Mouse (Mus musculus) embryonic facial prominence, embryonic 13.5 days (tissue): ENCODE data around the gene Ccdc13. TPM values are rescaled to one million over a fixed set of nuclear protein-coding genes. Genes with fewer than 3 reads are reported as not detected.

ENCODE experiments used
- ATAC-seq: fragments of 200-750 bp; cut with Nextera tagmentation; 2 replicates; pipeline ENCODE4 v1.8.0; 2017; ENCODE audit warnings: low read depth; ENCODE audit not compliant: insufficient number of reproducible peaks, insufficient read depth, low FRiP score, low TSS enrichment
- H3K27ac ChIP-seq: fragments of 300-500 bp; sonication (generic); 2 replicates; pipeline ENCODE4 v1.5.1; 2015; ENCODE audit warnings: moderate library complexity, mild to moderate bottlenecking, inconsistent platforms
- H3K27me3 ChIP-seq: fragments of 300-500 bp; sonication (generic); 2 replicates; pipeline ENCODE4 v1.6.1; 2015; ENCODE audit warnings: mild to moderate bottlenecking, inconsistent platforms
- H3K36me3 ChIP-seq: fragments of 300-500 bp; sonication (generic); 2 replicates; pipeline ENCODE4 v1.6.1; 2015; ENCODE audit warnings: mild to moderate bottlenecking, inconsistent platforms
- H3K4me1 ChIP-seq: fragments of 300-500 bp; sonication (generic); 2 replicates; pipeline ENCODE4 v1.6.1; 2015; ENCODE audit warnings: inconsistent platforms
- H3K4me2 ChIP-seq: fragments of 300-500 bp; sonication (generic); 2 replicates; pipeline ENCODE4 v1.6.1; 2015; ENCODE audit warnings: moderate library complexity, mild to moderate bottlenecking, inconsistent platforms
- H3K4me3 ChIP-seq: fragments of 300-500 bp; sonication (generic); 2 replicates; pipeline ENCODE4 v1.5.1; 2015; ENCODE audit warnings: mild to moderate bottlenecking, inconsistent platforms
- H3K9ac ChIP-seq: fragments of 300-500 bp; sonication (generic); 2 replicates; pipeline ENCODE4 v1.6.1; 2015; ENCODE audit warnings: mild to moderate bottlenecking, inconsistent platforms
- H3K9me3 ChIP-seq: fragments of 300-500 bp; sonication (generic); 2 replicates; pipeline ENCODE4 v1.6.1; 2016; ENCODE audit warnings: inconsistent platforms
- WGBS: fragments of 180-500 bp; shearing (Covaris S2); methylation state at CpG from one replicate; pipeline ENCODE4 v1.1.7; 2015; ENCODE audit warnings: mixed read lengths; 5-methylcytosine and 5-hydroxymethylcytosine counted together
- polyA plus RNA-seq: library from polyadenylated mRNA; unstranded; fragments of >200 nt; fragmentation: Nextera tagmentation; extraction: Ambion mirVana; gene quantifications from 2 replicates; pipeline ENCODE4 v1.2.1, GENCODE M21; 2015

The Ccdc13 gene
- polyA plus RNA-seq, 1 experiment from 2014 or later: 1.0 TPM

DNA sequence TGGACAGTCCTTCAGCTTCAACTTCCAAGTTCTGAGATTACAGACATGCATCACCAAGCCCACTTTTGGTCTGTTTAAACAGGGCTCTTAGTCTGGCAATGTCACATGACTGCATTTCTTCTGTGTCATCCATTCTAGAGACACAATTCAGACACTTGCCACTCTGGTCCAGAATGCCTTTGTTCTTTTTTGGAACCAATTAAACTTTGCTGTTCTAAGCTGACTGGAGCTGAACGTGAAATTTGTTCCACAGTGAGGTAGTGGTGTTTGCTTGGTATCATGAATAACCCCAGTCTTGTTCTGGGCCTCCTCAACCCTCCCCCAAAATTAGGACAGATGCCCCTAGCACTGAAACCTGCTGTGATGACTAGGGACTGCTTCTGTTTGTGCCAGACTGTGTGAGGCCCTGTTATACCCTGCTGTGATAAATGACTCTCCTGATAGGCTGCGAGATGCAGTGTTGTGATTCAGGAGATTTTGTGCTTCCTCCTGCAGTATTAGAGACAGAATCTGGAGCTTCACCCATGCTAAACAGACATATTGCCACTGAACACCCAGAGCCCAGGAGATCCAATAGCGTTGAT lies 26.3 kb upstream of the Ccdc13 start:
- Histone ChIP-seq H3K4me1 (no peaks in the 10 kb centered on the region), H3K4me3 (no peak overlapping the region), H3K27ac (no peak overlapping the region), H3K4me2 (no peak overlapping the region), H3K27me3 (no peaks in the 10 kb centered on the region), H3K36me3 (no peaks in the 10 kb centered on the region), H3K9ac (no peak overlapping the region), H3K9me3 (no peaks in the 10 kb centered on the region)
- ATAC-seq: no peak
- WGBS: 43% methylated on average over 3 of the region's 3 CpGs

DNA sequence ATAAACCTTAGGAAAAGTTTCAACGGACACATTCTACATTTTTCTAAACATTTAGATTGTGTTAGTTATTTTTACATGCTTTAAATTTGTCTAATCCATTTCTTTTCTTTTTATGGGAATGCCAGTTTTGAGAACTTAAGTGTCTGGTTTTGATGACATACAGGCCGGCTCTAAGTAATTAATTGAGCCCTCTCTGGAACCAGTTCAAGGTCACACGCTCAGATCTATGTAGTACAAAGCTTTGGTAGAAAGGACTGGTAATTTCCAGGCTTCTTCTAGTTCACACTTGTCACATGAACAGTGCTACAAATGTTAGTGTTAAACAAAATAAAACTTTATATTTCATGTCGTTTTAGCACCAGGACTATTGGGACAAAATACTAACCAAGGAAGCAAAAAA lies 25.6 kb upstream of the Ccdc13 start:
- WGBS: 60% methylated on average over 4 of the region's 4 CpGs
- no peak for ATAC-seq

DNA sequence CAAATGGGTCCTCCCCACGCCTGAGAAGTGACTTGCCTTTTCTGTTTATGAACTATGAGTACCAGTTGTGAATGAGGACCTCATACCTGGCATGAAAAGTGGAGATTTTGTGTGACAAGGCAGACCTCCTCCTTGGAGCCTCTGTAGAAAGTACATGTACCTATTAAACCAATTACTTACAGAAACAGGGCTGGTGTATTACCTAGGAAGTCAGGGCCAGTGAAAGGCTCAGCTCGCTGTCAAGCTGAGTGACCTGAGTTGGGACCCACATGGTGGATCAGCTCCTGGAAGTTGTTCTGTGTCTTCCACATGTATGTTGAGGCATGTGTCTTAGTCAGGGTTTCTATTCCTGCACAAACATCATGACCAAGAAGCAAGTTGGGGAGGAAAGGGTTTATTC lies 21.7 kb upstream of the Ccdc13 start:
- no peak overlapping the region for H3K27ac ChIP-seq
- no peaks in the 10 kb centered on the region for H3K36me3 ChIP-seq
- H3K9ac ChIP-seq: no peak overlapping the region
- H3K4me1 ChIP-seq: peaks cover 12% of the 10 kb centered on the region
- no peak overlapping the region for H3K4me3 ChIP-seq
- no peak for ATAC-seq
- H3K27me3 ChIP-seq: no peaks in the 10 kb centered on the region
- H3K4me2 ChIP-seq: no peak overlapping the region
- WGBS: 84% methylated on average over 2 of the region's 2 CpGs
- H3K9me3 ChIP-seq: no peaks in the 10 kb centered on the region

More for the DNA sequence above, 25.6 kb upstream of the Ccdc13 start:
- H3K27ac ChIP-seq: no peak overlapping the region
- no peak overlapping the region for H3K4me2 ChIP-seq
- no peaks in the 10 kb centered on the region for H3K27me3 ChIP-seq
- no peak overlapping the region for H3K9ac ChIP-seq
- no peaks in the 10 kb centered on the region for H3K36me3 ChIP-seq
- H3K4me1 ChIP-seq: no peaks in the 10 kb centered on the region
- H3K9me3 ChIP-seq: no peaks in the 10 kb centered on the region
- no peak overlapping the region for H3K4me3 ChIP-seq

DNA sequence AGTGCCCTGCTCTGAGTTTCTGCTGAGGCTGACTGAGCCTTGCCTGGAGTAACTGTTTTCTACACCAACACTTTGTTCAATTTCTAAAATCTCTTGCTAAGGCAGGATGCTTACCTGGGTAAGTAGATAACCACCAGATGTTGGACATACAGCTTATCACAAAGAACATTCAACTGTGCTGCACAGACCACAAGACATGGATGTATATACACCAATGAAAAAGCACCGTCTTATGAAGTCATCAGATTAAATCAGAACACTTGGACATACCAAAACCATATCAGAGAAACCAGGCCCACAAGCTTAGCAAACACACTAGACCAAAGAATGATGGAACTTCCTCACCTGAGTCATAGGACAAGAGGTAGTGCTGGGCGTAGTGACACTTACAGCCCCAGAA lies 20.1 kb upstream of the Ccdc13 start:
- H3K4me1 ChIP-seq: peaks cover 12% of the 10 kb centered on the region
- H3K9ac ChIP-seq: no peak overlapping the region
- no peak for ATAC-seq
- no peak overlapping the region for H3K4me2 ChIP-seq
- H3K27me3 ChIP-seq: no peaks in the 10 kb centered on the region
- no peaks in the 10 kb centered on the region for H3K9me3 ChIP-seq
- no peak overlapping the region for H3K4me3 ChIP-seq
- H3K36me3 ChIP-seq: 0 out of 2 replicates have a peak, but pooled peaks cover 4% of the 10 kb centered on the region
- WGBS: 93% methylated on average over 2 of the region's 2 CpGs
- no peak overlapping the region for H3K27ac ChIP-seq

DNA sequence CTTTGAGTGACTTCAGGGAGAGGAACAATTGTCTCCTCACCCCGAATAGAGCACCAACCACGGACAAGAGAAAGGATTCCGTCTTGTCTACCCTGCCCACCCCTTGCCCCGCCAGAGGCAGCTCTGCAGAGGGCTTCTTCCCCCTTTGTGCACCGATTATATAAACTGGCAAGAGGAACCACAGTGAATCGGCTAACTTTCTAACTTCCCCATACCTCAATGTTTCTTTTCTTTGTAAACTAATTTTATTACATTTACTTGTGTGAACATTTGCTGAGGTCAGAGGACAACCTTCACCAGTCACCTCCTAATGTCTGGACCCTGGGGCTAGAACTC lies 18.9 kb upstream of the Ccdc13 start, which contains the start of gene Higd1a:
Gene Higd1a, minus strand, starts transcription at position 210 of the 336 bp plus-strand sequence.
- 15% methylated on average over 6 of the region's 6 CpGs for WGBS

DNA sequence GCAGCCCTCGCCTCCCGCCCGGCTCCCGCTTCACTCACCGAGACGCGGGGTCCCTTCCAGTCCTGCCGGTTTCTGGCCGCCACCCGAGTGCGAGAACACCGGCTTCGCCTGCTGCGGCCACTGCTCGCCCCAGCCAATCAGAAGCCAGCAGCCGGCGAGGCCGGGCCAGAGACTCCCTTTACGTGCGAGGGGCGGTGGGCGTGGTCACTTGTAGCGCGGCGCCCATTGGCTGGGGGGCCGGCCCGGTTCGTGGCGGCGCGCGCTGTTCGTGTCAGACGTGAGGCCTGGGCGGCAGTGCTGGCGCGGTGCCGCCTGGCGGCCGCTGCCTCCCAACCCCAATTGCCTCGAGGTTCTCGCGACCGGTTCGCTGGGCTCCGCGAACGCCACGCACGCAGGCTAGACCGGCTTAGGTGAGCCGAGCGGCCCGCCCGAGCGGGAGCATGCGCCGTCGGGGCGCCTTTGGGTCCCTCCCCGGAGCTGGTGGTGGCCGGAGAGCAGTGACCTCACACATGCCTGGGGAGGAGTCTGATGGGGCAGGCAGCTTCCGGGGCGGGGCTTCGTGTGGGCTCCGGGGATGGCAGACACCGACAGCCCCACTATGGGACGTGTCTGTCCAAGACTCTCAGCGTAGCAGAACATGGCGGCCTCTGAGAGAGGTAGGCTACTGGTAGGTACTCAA lies 18.4 kb upstream of the Ccdc13 start:
- Histone ChIP-seq H3K9ac (peak overlapping the region; percentile 90), H3K4me1 (peaks cover 12% of the 10 kb centered on the region), H3K4me2 (peak overlapping the region; percentile 89), H3K27me3 (no peaks in the 10 kb centered on the region), H3K36me3 (0 out of 2 replicates have a peak, but pooled peaks cover 4% of the 10 kb centered on the region), H3K9me3 (no peaks in the 10 kb centered on the region), H3K4me3 (peak overlapping the region; percentile 89), H3K27ac (peak overlapping the region; percentile 96)
- peak; percentile 98 for ATAC-seq
- WGBS: under 1% methylated on average over 70 of the region's 70 CpGs

More for the DNA sequence above, 18.9 kb upstream of the Ccdc13 start, which contains the start of gene Higd1a:
- peak within 1 kb of the TSS; percentile 89 for H3K4me3 ChIP-seq
- H3K4me1 ChIP-seq: peaks cover 12% of the 10 kb centered on the region
- 0 out of 2 replicates have a peak, but pooled peaks cover 4% of the 10 kb centered on the region for H3K36me3 ChIP-seq
- H3K9ac ChIP-seq: peak within 1 kb of the TSS; percentile 90
- H3K27ac ChIP-seq: peak within 1 kb of the TSS; percentile 96
- no peak for ATAC-seq
- H3K27me3 ChIP-seq: no peaks in the 10 kb centered on the region
- peak within 1 kb of the TSS; percentile 89 for H3K4me2 ChIP-seq
- H3K9me3 ChIP-seq: no peaks in the 10 kb centered on the region

DNA sequence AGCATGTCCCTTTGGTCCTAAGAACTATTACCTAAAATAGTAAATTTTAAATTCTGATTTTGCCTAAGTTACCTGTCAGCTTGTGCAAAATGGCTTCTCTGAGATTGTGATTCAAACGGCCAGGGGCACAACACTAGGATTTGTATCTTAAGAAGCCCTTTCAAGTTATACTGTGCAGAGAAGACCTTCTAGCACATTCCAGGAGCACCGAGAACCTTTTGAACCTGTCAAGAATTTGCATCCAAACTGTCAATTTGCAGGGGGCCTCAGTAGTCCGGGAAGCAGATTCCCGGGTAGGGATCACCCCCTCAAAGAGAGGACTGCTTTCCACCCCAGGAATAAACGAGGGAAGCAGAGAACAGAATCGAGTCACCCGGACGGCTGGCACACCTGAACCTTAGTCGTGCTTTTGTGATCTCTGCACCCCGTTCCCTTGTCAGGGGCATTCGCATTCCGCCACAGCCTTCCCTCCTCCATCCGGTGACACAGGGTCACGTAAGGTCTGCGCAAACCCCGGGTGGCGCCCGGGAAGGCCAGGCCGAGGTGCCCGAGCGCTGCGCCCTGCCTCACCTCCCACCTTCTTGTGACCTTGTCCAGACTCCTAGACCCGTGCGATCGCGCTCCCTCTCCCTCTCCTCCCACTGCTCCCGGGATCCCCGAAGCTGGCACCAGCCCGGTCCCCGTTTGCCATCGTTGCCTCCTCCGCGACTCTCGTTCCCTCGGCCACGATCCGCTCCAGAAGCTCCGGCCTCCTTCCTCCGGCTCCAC lies 17.6 kb upstream of the Ccdc13 start:
- Histone ChIP-seq H3K36me3 (peaks cover 7% of the 10 kb centered on the region), H3K9ac (peak overlapping the region; percentile 90), H3K4me3 (peak overlapping the region; percentile 89), H3K27me3 (no peaks in the 10 kb centered on the region), H3K4me1 (peaks cover 12% of the 10 kb centered on the region), H3K9me3 (no peaks in the 10 kb centered on the region), H3K27ac (peak overlapping the region; percentile 96), H3K4me2 (peak overlapping the region; percentile 89)
- 1% methylated on average over 39 of the region's 39 CpGs for WGBS
- ATAC-seq: no peak

DNA sequence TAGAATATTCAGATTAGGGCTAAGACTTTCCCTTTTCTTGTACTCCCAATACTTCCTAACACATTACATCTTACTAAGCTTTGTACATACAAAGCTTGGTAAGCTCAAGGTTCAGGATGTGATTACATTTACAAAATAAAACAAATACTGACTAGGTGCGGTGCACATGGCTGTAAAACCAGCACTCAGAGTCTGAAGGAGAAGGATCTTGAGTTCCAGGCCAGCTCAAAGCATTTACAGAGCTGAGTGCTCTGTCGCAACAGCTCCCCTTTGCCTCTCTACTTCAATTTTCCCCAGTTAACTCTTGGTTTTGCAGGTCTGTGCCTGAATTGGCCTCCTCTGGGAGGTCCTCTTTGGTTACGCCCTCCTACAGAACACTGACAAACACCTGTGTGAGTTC lies 15.0 kb upstream of the Ccdc13 start:
- ATAC-seq: no peak
- WGBS: 86% methylated on average over 3 of the region's 3 CpGs
- Histone ChIP-seq H3K4me2 (no peak overlapping the region), H3K27me3 (no peaks in the 10 kb centered on the region), H3K4me3 (no peak overlapping the region), H3K4me1 (peaks cover 12% of the 10 kb centered on the region), H3K27ac (no peak overlapping the region), H3K36me3 (peaks cover 29% of the 10 kb centered on the region), H3K9ac (no peak overlapping the region), H3K9me3 (no peaks in the 10 kb centered on the region)

DNA sequence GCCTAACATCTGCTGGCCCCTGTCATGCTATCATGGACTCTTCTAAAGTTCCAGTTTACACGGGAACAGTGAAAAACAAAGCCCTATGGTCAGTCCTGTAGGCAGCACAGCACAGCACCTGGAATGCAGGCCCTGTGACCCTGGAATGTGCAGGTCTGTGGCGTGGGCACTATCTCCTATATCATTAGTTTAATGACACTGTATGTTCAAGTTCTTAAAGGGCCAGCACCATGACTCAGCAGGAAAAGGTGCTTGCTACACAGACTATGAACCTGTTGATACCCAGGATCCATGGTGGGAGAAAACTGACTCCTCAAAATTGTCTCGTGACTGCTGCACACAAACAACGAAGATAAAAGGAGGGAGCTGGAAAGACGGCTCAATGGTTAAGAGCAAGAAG lies 8.6 kb upstream of the Ccdc13 start:
- no peaks in the 10 kb centered on the region for H3K4me1 ChIP-seq
- 73% methylated on average over 5 of the region's 5 CpGs for WGBS
- peaks cover 46% of the 10 kb centered on the region for H3K36me3 ChIP-seq
- no peaks in the 10 kb centered on the region for H3K9me3 ChIP-seq
- H3K27me3 ChIP-seq: no peaks in the 10 kb centered on the region
- H3K9ac ChIP-seq: no peak overlapping the region
- H3K4me3 ChIP-seq: no peak overlapping the region
- ATAC-seq: no peak
- H3K27ac ChIP-seq: no peak overlapping the region
- H3K4me2 ChIP-seq: no peak overlapping the region

- H3K36me3 ChIP-seq: peaks cover 46% of the 10 kb centered on the region
- H3K4me2 ChIP-seq: no peak overlapping the region
- H3K9ac ChIP-seq: no peak overlapping the region
- ATAC-seq: no peak
- no peak overlapping the region for H3K4me3 ChIP-seq
- WGBS: 94% methylated on average over 4 of the region's 4 CpGs
- H3K4me1 ChIP-seq: no peaks in the 10 kb centered on the region
- H3K27me3 ChIP-seq: no peaks in the 10 kb centered on the region
- H3K9me3 ChIP-seq: no peaks in the 10 kb centered on the region
- no peak overlapping the region for H3K27ac ChIP-seq
These were observed 7.9 kb upstream of the Ccdc13 start for GRCm38 (mm10) chr9:121847138-121847537.

DNA sequence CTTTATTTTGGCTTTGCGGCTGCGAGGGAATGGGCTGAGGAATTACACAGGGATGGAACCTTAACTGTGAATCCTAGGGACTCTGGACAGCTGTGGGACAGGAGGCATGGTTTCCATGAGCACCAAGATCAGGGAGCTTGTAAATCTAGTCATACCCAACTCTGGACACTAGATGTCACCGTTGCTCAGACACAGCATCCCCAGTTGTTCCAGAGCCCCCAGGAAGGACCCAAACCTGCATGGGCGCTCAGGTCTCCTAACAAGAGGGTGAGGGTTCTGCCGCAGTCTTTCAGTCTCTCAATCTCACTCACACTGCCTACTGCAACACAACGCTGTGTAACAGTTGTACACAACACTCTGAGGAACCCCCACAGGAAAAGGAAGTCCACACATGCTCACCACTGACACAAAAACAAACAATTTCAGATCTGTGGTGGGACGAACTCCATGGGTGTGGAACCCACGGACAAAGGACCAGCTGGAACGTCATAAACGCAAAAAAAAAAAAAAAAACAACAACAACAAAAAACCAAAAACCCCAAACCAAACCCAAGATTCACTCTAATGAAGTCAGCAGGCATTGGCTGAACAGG lies 7.4 kb upstream of the Ccdc13 start:
- H3K36me3 ChIP-seq: peaks cover 41% of the 10 kb centered on the region
- WGBS: 55% methylated on average over 10 of the region's 10 CpGs
- H3K9ac ChIP-seq: no peak overlapping the region
- 0 out of 2 replicates have a peak, but pooled peaks have one; percentile 15 for ATAC-seq
- H3K4me3 ChIP-seq: no peak overlapping the region
- no peaks in the 10 kb centered on the region for H3K27me3 ChIP-seq
- H3K27ac ChIP-seq: no peak overlapping the region
- H3K9me3 ChIP-seq: no peaks in the 10 kb centered on the region
- H3K4me2 ChIP-seq: no peak overlapping the region
- H3K4me1 ChIP-seq: no peaks in the 10 kb centered on the region
